Mouse (Mus musculus) cerebellum, adult 2 months (tissue): Measurements from ENCODE around the gene 1700057G04Rik. TPM values are rescaled to one million over a fixed set of nuclear protein-coding genes. Genes with fewer than 3 reads are reported as not detected.
"Not testable (repeated sequence)": the region's sequence is repeated elsewhere in the genome, so short reads cannot be mapped to it uniquely, and the experiment has no call there.

Source experiments
- DNase-seq, 2 experiments: peaks; one replicate each; pipeline ENCODE4 v3.0.0; 2021
- H3K27ac ChIP-seq: fragments of 200-500 bp; 2 replicates; pipeline ENCODE4 v1.5.1; 2012; ENCODE audit warnings: low read length, control low read depth, inconsistent platforms; ENCODE audit not compliant: insufficient read depth
- H3K27me3 ChIP-seq: fragments of 200-500 bp; 2 replicates; pipeline ENCODE4 v1.6.1; 2012; ENCODE audit warnings: inconsistent platforms, mild to moderate bottlenecking, low read length, moderate library complexity; ENCODE audit not compliant: control insufficient read depth, insufficient read depth
- H3K4me1 ChIP-seq: fragments of 200-500 bp; 2 replicates; pipeline ENCODE4 v1.6.1; 2011; ENCODE audit warnings: low read length; ENCODE audit not compliant: control insufficient read depth, insufficient read depth
- H3K4me3 ChIP-seq: fragments of 200-500 bp; replicated peaks from 2 replicates; pipeline ENCODE3; 2011; ENCODE audit warnings: mild to moderate bottlenecking, low read depth, low read length, control low read depth; ENCODE audit not compliant: insufficient read depth
- CTCF ChIP-seq: fragments of 200-500 bp; IDR thresholded peaks from 2 replicates; pipeline ENCODE4 v1.5.1; 2011; ENCODE audit warnings: low read depth, mild to moderate bottlenecking, control low read depth, low read length, moderate library complexity, borderline replicate concordance; ENCODE audit not compliant: insufficient read depth
- POLR2A ChIP-seq: fragments of 200-500 bp; IDR thresholded peaks from 2 replicates; pipeline ENCODE4 v1.6.1; 2011; ENCODE audit warnings: low read length, control low read depth, borderline replicate concordance; ENCODE audit not compliant: insufficient read depth
- WGBS: fragments of 180-500 bp; shearing (Covaris S2); methylation state at CpG from one replicate; pipeline ENCODE4 v1.1.7; 2018; 5-methylcytosine and 5-hydroxymethylcytosine counted together
- polyA plus RNA-seq: library from polyadenylated mRNA; depleted of rRNA; stranded (reverse); fragments of >200 nt; gene quantifications from 2 replicates; pipeline ENCODE4 v1.2.3, GENCODE M21; 2012

The 1700057G04Rik gene
- polyA plus RNA-seq, 1 experiment, result not detected

DNA sequence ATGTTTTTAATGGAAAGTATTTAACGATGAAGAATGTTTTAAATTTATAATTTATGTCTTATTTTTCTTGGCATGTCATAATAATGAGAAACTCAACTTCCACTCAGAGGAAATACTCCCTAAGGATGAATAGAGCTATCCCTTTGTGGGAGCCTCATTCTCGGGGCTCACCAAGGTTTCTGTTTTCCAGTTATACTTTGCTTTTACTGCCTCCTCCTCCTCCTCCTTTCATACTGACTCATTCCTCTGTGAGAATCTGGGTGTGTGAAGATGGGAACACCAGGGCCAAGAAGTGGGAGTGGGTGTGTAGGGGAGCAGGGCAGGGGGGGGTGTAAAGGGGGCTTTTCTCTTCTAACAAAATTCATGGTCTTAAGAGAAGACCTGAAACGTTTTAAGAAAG lies 16.3 kb upstream of the 1700057G04Rik start:
- TF ChIP-seq CTCF (no peak), POLR2A (no peak)
- no peaks in the 10 kb centered on the region for H3K27me3 ChIP-seq
- no peak overlapping the region for H3K27ac ChIP-seq
- no peak for DNase-seq
- 70% methylated on average over 3 of the region's 3 CpGs for WGBS
- H3K4me3 ChIP-seq, result no peak overlapping the region
- no peaks in the 10 kb centered on the region for H3K4me1 ChIP-seq

DNA sequence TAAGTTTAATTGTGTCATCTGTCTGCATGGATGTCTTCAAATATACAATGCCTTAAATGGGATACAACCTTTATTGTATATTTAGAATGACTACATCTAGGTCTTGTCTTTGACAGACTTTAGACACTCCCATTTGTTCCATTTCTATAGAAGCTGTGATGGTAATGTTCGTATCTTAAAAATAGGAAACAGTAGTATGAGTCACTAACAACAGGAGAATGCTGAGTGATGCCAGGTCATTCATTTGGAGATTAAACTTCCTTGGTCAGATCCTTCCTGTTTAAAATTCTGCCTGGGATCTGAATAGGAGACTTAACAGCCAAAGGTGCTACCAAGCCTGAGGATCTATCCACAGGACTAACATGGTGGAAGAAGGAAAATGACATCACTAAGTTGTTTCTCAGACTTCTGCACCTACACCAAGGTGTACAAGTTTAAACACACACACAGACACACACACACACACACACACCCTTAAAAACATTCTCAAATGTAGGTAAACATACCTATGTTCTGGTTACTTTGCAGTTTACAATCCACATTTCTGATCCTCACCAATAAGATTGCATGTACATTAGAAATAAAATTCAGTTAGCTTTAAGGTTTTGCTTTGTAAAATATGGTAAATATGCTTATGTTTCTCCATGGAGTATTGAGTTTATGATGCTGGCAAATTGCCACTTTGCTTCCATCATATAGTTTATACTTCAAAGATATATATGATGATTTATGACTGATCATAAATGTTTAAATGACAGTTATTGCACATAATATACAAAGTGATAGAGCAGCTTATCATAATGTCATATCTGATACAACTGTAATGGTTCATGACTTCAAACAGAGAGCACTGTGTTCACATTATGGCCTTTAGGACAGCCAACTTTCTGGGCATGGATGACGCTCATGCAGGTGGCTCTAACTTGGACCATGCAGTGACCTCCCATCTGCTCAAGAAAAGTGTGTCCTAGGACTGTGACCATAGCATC lies 15.3 kb upstream of the 1700057G04Rik start:
- Histone ChIP-seq H3K4me3 (no peak overlapping the region), H3K27me3 (no peaks in the 10 kb centered on the region), H3K27ac (no peak overlapping the region), H3K4me1 (no peaks in the 10 kb centered on the region)
- 68% methylated on average over 2 of the region's 2 CpGs for WGBS
- no peak for DNase-seq
- TF ChIP-seq CTCF (no peak), POLR2A (no peak)

DNA sequence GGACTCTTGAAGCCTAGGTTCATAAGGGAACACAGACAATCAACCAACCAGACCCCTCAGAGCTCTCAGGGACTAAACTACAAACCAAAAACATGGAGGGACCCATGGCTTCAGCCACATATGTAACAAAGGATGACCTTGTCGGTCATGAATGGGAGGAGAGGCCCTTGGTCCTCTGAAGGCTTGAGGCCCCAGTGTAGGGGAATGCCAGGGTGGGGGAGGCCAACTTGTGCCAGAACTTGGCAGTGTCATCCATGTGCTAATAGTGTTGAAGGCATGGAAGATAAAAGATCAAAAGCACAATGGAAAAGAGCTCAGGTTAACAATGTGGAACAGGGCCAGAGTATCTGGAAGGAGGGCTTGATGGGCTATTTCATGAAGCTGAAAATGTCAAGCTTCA lies 10.9 kb upstream of the 1700057G04Rik start:
- 63% methylated on average over 1 of the region's 1 CpGs for WGBS
- Histone ChIP-seq H3K4me3 (no peak overlapping the region), H3K27me3 (no peaks in the 10 kb centered on the region), H3K27ac (no peak overlapping the region), H3K4me1 (no peaks in the 10 kb centered on the region)
- DNase-seq, result no peak
- TF ChIP-seq CTCF, result no peak

DNA sequence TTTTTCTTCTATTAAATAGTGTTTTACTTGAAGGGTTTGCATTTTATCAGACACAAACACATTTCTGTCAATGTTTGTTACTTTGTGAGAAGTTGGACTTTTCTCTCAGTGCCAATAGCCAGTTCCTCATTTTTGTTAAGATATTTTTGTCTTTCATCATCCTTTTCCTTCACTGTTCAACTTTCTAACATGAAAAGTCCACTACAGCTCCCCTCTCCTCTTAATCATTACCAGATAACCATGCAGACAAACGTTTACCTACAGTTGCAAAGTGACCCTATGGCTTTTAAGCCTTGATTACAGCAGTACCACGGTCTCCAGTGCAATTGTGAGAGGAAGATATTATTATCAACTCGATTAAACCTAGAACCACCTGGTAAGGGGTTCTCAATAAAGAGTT lies 8.0 kb upstream of the 1700057G04Rik start:
- Histone ChIP-seq H3K4me1 (no peaks in the 10 kb centered on the region), H3K4me3 (no peak overlapping the region), H3K27me3 (no peaks in the 10 kb centered on the region), H3K27ac (no peak overlapping the region)
- TF ChIP-seq CTCF, result no peak
- no peak for TF ChIP-seq POLR2A
- no peak for DNase-seq
- WGBS, result 77% methylated on average over 3 of the region's 3 CpGs

DNA sequence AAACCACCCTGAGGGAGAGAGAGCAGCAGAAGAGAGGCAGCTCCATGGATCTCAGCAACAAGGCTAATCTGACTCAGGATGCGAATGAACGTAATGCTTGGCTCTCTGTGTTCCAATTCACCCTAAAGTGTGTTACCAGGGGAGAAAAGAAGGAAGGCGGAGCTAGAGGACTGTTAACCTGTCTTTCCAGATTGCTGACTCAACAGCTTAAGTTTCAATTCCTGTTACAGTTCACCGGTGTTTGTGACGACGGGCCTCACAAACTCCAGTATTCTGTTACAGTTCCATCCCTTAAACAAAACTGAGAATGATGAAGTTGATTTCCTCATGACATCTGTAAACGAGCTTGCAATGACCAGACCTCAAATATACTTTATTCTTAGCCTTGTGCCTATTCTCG lies 4.1 kb upstream of the 1700057G04Rik start:
- Histone ChIP-seq H3K27ac (no peak overlapping the region), H3K4me3 (no peak overlapping the region), H3K27me3 (no peaks in the 10 kb centered on the region), H3K4me1 (no peaks in the 10 kb centered on the region)
- no peak for DNase-seq
- TF ChIP-seq POLR2A (no peak), CTCF (no peak)
- 78% methylated on average over 8 of the region's 8 CpGs for WGBS

DNA sequence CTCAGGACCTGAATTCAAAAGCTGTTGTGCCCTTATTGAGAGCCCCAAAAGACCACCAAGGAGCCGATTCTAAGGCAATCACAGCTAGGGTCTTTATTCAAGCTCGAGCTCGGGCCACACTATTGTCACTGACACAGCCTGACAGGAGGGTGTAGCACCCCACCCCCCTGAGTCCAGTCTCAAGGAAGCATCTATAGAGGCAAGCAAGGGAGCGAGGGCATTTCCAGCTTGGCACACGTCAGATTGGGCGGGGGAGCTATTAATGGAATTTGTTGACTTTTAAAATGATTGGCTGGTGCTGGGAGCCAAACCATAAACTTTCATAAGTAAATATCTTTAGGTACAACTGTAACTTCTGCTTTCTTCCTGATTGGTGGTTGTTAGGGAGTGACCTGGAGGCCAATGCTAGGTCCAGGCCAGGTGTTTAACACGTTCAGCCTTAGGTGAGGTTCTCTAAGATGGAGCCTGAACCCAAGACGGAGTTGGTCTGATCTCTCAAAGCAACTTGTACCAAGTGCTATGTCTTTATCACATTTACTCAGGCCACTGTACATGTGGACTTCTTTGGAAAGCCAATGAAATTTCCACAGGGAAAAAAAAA lies 3.5 kb upstream of the 1700057G04Rik start:
- no peak overlapping the region for H3K4me3 ChIP-seq
- no peak for TF ChIP-seq POLR2A
- no peak for TF ChIP-seq CTCF
- 49% methylated on average over 8 of the region's 8 CpGs for WGBS

DNA sequence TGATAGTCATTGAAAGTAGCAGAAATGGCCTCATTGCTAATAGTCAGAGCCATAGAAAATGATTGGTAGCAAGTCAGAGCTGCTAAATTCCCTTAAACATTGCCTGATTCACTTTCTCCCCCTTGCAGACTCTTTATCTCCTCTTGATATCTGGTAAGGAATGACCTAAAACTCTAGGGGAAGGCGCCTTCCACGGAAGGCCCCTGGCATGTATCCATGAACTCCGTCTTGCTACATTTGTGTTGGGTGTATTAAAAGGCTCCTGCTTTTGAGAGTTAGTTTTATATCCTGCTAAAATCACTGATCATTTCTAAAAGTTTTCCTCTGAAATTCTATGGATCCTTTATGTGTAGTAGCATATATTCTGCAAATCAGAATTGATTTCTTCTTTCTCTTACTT lies 7.6 kb downstream of the 1700057G04Rik start:
- no peaks in the 10 kb centered on the region for H3K27me3 ChIP-seq
- DNase-seq, result no peak
- H3K4me3 ChIP-seq, result no peak overlapping the region
- WGBS, result 81% methylated on average over 3 of the region's 3 CpGs
- no peaks in the 10 kb centered on the region for H3K4me1 ChIP-seq
- TF ChIP-seq CTCF, result no peak
- no peak for TF ChIP-seq POLR2A
- no peak overlapping the region for H3K27ac ChIP-seq

More for the DNA sequence above, 3.5 kb upstream of the 1700057G04Rik start:
- H3K4me1 ChIP-seq, result no peaks in the 10 kb centered on the region
- H3K27ac ChIP-seq, result no peak overlapping the region
- no peak for DNase-seq
- no peaks in the 10 kb centered on the region for H3K27me3 ChIP-seq

DNA sequence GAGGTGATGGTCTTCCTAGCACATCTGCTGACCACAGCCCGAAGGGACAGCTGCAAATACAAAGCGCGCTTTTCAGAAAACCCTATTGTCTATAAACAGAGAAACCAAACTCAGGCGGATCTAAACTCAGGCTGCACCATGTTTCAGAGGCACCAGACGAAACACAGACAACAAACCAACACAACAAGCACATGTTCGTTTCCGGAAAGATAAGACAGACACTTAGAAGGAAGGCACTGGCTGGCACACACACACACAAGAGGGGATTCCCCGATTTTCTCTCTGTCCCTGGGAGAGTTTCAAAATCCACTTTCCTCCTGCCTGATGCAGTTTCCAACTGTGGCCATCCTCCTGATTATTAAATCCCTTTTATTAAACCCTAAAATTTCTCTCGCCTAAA lies 16.8 kb downstream of the 1700057G04Rik start:
- 72% methylated on average over 9 of the region's 9 CpGs for WGBS
- H3K27ac ChIP-seq, H3K4me3 ChIP-seq, H3K4me1 ChIP-seq, DNase-seq, H3K27me3 ChIP-seq: not testable (repeated sequence)
